Mouse (Mus musculus) neutrophil, adult 83 days (primary cell): Measurements from ENCODE around the gene Tcl1b4. TPM values are rescaled to one million over a fixed set of nuclear protein-coding genes. Genes with fewer than 3 reads are reported as not detected.

Source experiments
- total RNA-seq, 2 experiments: library from RNA; stranded (reverse); gene quantifications; one replicate each; pipeline ENCODE4 v1.2.4; 2023

Gene Tcl1b4
- total RNA-seq: not detected

GRCm38 (mm10) chr12:105201657-105202056, at the start of gene Tcl1b4:
Tcl1b4 (plus strand) TSS chr12:105201957.

GRCm38 (mm10) chr12:105159390-105159789, 42.4 kb upstream of the Tcl1b4 start, which contains the start of gene Tcl1b1:
Tcl1b1 (plus strand) TSS chr12:105159690.

GRCm38 (mm10) chr12:105176044-105176443, 25.7 kb upstream of the Tcl1b4 start, which contains the start of gene Tcl1b5:
Tcl1b5 (plus strand) TSS chr12:105176344.

GRCm38 (mm10) chr12:105190743-105191142, 11.0 kb upstream of the Tcl1b4 start, which contains the start of gene Tcl1b3:
Tcl1b3 (plus strand) TSS chr12:105191043.

GRCm38 (mm10) chr12:105222601-105223319, 21.0 kb downstream of the Tcl1b4 start, which contains the start of gene Tcl1:
Tcl1 (minus strand) TSS chr12:105222793.

Other genes starting within 250 kb of the Tcl1b4 start
- gene Syne3, start 192.1 kb upstream of the Tcl1b4 start, total RNA-seq: 10 to 100 TPM; 33.1 to 35.9 TPM
- gene Glrx5, start 169.3 kb upstream of the Tcl1b4 start, total RNA-seq: 10 to 100 TPM; 25.7 to 45.1 TPM
- gene Tcl1b2, start 55.9 kb upstream of the Tcl1b4 start, total RNA-seq: not detected
- not detected for gene Tcl1b1, start 42.3 kb upstream of the Tcl1b4 start, total RNA-seq
- gene Tcl1b5, start 25.6 kb upstream of the Tcl1b4 start, total RNA-seq: not detected
- gene Tcl1b3, start 10.9 kb upstream of the Tcl1b4 start, total RNA-seq: not detected
- gene Tcl1, start 20.8 kb downstream of the Tcl1b4 start, total RNA-seq: not detected
- not detected for gene Tunar, start 131.9 kb downstream of the Tcl1b4 start, total RNA-seq